Mouse (Mus musculus) MEL (cell line): ENCODE data around the gene Isl1.

Source experiments
- CTCF ChIP-seq, 3 experiments: IDR thresholded peaks in 2 of 3; conservative IDR thresholded peaks in 1 of 3; 2 replicates each; pipeline ENCODE4 v1.5.1; 2011 to 2012; ENCODE audit warnings: low read length in 3 of 3, low read depth in 2 of 3, mild to moderate bottlenecking in 2 of 3, improper control_type of control experiment in 1 of 3, inconsistent platforms in 1 of 3, mixed read lengths in 1 of 3, moderate library complexity in 1 of 3; ENCODE audit not compliant: control insufficient read depth in 1 of 3, insufficient read depth in 1 of 3, poor library complexity in 1 of 3, severe bottlenecking in 1 of 3
- GATA1 ChIP-seq: IDR thresholded peaks from 2 replicates; pipeline ENCODE4 v1.6.1; 2011; ENCODE audit warnings: low read depth, low read length, improper control_type of control experiment
- KAT2A ChIP-seq: conservative IDR thresholded peaks from 2 replicates; pipeline ENCODE4 v1.6.1; 2012; ENCODE audit warnings: low read depth, low read length, improper control_type of control experiment, inconsistent platforms
- POLR2A ChIP-seq, 2 experiments: IDR thresholded peaks; 2 replicates each; pipeline ENCODE4 v1.6.1; 2011 to 2012; ENCODE audit warnings: low read length in 2 of 2, mild to moderate bottlenecking in 2 of 2, control low read depth in 1 of 2, improper control_type of control experiment in 1 of 2, low read depth in 1 of 2, moderate library complexity in 1 of 2; ENCODE audit not compliant: control insufficient read depth in 1 of 2, insufficient read depth in 1 of 2, poor library complexity in 1 of 2
- POLR2AphosphoS5 ChIP-seq: IDR thresholded peaks from 2 replicates; pipeline ENCODE4 v1.6.1; 2012; ENCODE audit warnings: low read depth, borderline replicate concordance, mild to moderate bottlenecking, inconsistent platforms, low read length, moderate library complexity, mixed read lengths
- RAD21 ChIP-seq: IDR thresholded peaks from 2 replicates; pipeline ENCODE4 v1.6.1; 2011; ENCODE audit warnings: mild to moderate bottlenecking, low read depth, low read length, improper control_type of control experiment

DNA sequence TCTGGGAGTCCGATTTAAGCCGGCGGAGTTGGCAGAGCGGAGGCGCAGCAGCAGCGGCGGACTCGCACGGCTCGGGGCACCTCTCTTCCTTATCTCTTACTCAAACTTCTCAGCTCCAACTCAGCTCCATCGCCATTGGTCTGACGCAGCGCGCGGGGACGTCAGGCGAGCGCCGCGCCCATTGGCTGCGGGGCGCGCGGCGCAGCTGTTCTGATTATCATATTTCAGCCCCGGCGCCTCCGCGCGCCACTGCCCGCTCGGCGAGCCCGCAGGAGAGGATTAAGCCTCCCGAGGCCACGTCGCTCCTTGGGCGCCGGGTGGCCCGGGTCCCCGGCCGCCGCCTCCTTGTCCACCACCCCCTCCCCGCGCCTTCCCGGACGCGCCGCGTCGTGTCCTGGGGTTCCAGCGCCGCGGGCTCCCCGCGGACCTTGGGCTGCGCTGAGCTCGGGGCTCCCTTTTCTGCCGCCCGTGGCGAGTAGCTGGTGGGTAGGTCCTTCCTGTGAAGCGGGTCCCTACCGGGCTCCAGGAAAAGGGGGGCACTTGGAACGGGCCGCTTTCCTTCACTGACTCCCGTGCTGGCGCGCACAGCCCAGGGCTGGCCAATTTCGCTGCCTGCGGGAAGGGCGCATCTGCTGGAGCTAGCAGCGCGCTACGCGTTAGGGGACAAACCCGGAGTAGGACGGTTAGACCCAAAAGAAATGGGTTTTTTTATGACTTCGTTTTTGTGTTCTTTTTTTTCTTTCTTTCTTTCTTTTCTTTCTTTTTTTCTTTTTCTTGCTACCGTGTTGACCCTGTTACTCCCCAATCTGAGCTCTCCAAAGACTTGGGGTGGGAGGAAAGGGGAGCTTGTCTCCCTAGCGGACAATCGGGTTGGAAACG is at the start of gene Isl1:
- TF ChIP-seq CTCF (IDR thresholded peaks at IDR 0.05 in 2 of 3, conservative IDR thresholded peaks at IDR 0.05 in 1 of 3; ENCODE audit: control insufficient read depth in 1 of 3, insufficient read depth in 1 of 3, low read depth in 2 of 3, low read length in 3 of 3, poor library complexity in 1 of 3, severe bottlenecking in 1 of 3): no peak
- TF ChIP-seq POLR2A (IDR thresholded peaks at IDR 0.05; ENCODE audit: control insufficient read depth in 1 of 2, insufficient read depth in 1 of 2, low read depth in 1 of 2, low read length in 2 of 2, poor library complexity in 1 of 2): no peak
- TF ChIP-seq GATA1: no peak
- TF ChIP-seq RAD21: no peak
- no peak for TF ChIP-seq POLR2AphosphoS5
- no peak for TF ChIP-seq KAT2A
